ENCODE assay signal across 8 mouse cellular contexts in genomic region chr7:127260309-127261111, GRCm38 (mm10). TPM values are rescaled to one million over a fixed set of nuclear protein-coding genes. Genes with fewer than 3 reads are reported as not detected.
DNase-seq lines count a peak whose midpoint lies in the region; ATAC-seq lines count a peak whose summit lies in the region.

Dctpp1 (minus strand) TSS chr7:127260709.

- intact Hi-C loops in gastrocnemius, postnatal 14 days (cut with DNase I; ENCODE audit: low total_unique reads), result no loop called here
- intact Hi-C loops in left cerebral cortex, postnatal 10 days (cut with DNase I), result no loop called here

- peak; percentile 99 for ATAC-seq in inflammation-experienced regulatory T-cells, adult 6 months
- ATAC-seq in megakaryocyte-erythroid progenitor cell, adult 5-6 weeks (replicated peaks; ENCODE audit: low FRiP score, low TSS enrichment, poor library complexity, severe bottlenecking), result peak; percentile 90

- peak; percentile 98 to 99 for DNase-seq in adrenal gland, adult (ENCODE audit: inconsistent age in 2 of 2, low spot score in 1 of 2)
- peak; percentile 99 for DNase-seq in embryo, embryonic 10.5 days (ENCODE audit: low spot score)
- DNase-seq in gastrocnemius, postnatal 14 days, result peak; percentile 96
- peak; percentile 98 to 99 for DNase-seq in left cerebral cortex, postnatal 10 days (ENCODE audit: extremely low spot score in 1 of 2, low spot score in 2 of 2)
- peak; percentile 98 for DNase-seq in right cerebral cortex, postnatal 25 days
- peak; percentile 94 to 95 for DNase-seq in urinary bladder, postnatal 4 days (ENCODE audit: low spot score in 2 of 2)

RNA-seq across cellular contexts. Expression of gene Dctpp1, which starts in this region (rescaled TPM):
- total RNA-seq in gastrocnemius, postnatal 14 days (2021), result 10 to 100 TPM; 24.7 to 27.0 TPM
- polyA plus RNA-seq in inflammation-experienced regulatory T-cells, adult 6 months (2017; shearing (Covaris generic)), result 10 to 100 TPM; 37.2 to 88.3 (median 51.2) TPM
- 10 to 100 TPM; 40.7 to 40.9 TPM for total RNA-seq in left cerebral cortex, postnatal 10 days (2021)
- 61.0 and 138 TPM in 2 replicates for total RNA-seq in megakaryocyte-erythroid progenitor cell, adult 5-6 weeks (2014; fragmentation: Nextera tagmentation)
- total RNA-seq in megakaryocyte-erythroid progenitor cell, adult 5-6 weeks (2017), result 44.5 and 48.2 TPM in 2 replicates

Comparison
In these comparisons a context has a peak if more than half of its experiments do, and no peak if none do; other contexts are left out.
1. Peak in every context shown above with its lines: DNase-seq and ATAC-seq.